Mouse (Mus musculus) MEL (cell line): ENCODE data around the gene Poldip3. TPM values are rescaled to one million over a fixed set of nuclear protein-coding genes. Genes with fewer than 3 reads are reported as not detected.

ENCODE experiments used
- DNase-seq: peaks from one replicate; pipeline ENCODE4 v3.0.0; 2011; ENCODE audit warnings: low read depth, low spot score
- H3K27ac ChIP-seq: 2 replicates; pipeline ENCODE4 v1.5.1; 2012; ENCODE audit warnings: low read depth, mild to moderate bottlenecking, control low read depth, low read length, moderate library complexity; ENCODE audit not compliant: control insufficient read depth
- H3K27me3 ChIP-seq, 2 experiments: fragments of 150-350 bp in 1 of 2; sonication (generic) in 1 of 2; 2 replicates each; pipeline ENCODE4 v1.6.1; 2012; ENCODE audit warnings: low read length in 2 of 2, mild to moderate bottlenecking in 2 of 2, improper control_type of control experiment in 1 of 2, moderate library complexity in 1 of 2; ENCODE audit not compliant: insufficient read depth in 2 of 2, control insufficient read depth in 1 of 2
- H3K36me3 ChIP-seq, 2 experiments: 2 replicates each; pipeline ENCODE4 v1.6.1; 2012 to 2014; ENCODE audit warnings: low read length in 2 of 2, improper control_type of control experiment in 1 of 2, inconsistent platforms in 1 of 2, mild to moderate bottlenecking in 1 of 2; ENCODE audit not compliant: insufficient read depth in 2 of 2, control insufficient read depth in 1 of 2
- H3K4me1 ChIP-seq, 2 experiments: fragments of 150-350 bp in 1 of 2; sonication (generic) in 1 of 2; 2 replicates each; pipeline ENCODE4 v1.6.1; 2012; ENCODE audit warnings: low read length in 2 of 2, improper control_type of control experiment in 1 of 2, mild to moderate bottlenecking in 1 of 2; ENCODE audit not compliant: insufficient read depth in 2 of 2, control insufficient read depth in 1 of 2
- H3K4me3 ChIP-seq, 2 experiments: fragments of 150-350 bp in 1 of 2; sonication (generic) in 1 of 2; 2 replicates each; pipeline ENCODE4 v1.5.1; 2012; ENCODE audit warnings: low read depth in 2 of 2, low read length in 2 of 2, mild to moderate bottlenecking in 2 of 2, moderate library complexity in 2 of 2, control low read depth in 1 of 2, improper control_type of control experiment in 1 of 2; ENCODE audit not compliant: control insufficient read depth in 1 of 2, insufficient read depth in 1 of 2
- H3K79me2 ChIP-seq: 2 replicates; pipeline ENCODE4 v1.6.1; 2012; ENCODE audit warnings: mild to moderate bottlenecking, low read length, moderate library complexity; ENCODE audit not compliant: control insufficient read depth, poor library complexity, insufficient read depth
- H3K9ac ChIP-seq: 2 replicates; pipeline ENCODE4 v1.6.1; 2012; ENCODE audit warnings: low read depth, mild to moderate bottlenecking, control low read depth, low read length, moderate library complexity; ENCODE audit not compliant: control insufficient read depth, poor library complexity, severe bottlenecking
- H3K9me3 ChIP-seq: fragments of 150-350 bp; sonication (generic); replicated peaks from 2 replicates; pipeline ENCODE4 v1.6.1; 2012; ENCODE audit warnings: mild to moderate bottlenecking, low read length, improper control_type of control experiment, moderate library complexity; ENCODE audit not compliant: insufficient read depth
- BHLHE40 ChIP-seq: IDR thresholded peaks from 2 replicates; pipeline ENCODE4 v1.6.1; 2012; ENCODE audit warnings: low read depth, mild to moderate bottlenecking, inconsistent platforms, low read length, improper control_type of control experiment, borderline replicate concordance
- ELF1 ChIP-seq: IDR thresholded peaks from 2 replicates; pipeline ENCODE4 v1.6.1; 2014; ENCODE audit warnings: low read depth, mild to moderate bottlenecking, inconsistent platforms, low read length, improper control_type of control experiment, moderate library complexity
- ETS1 ChIP-seq: IDR thresholded peaks from 2 replicates; pipeline ENCODE4 v1.6.1; 2012; ENCODE audit warnings: low read depth, mild to moderate bottlenecking, inconsistent platforms, low read length, improper control_type of control experiment, moderate library complexity
- GATA1 ChIP-seq: IDR thresholded peaks from 2 replicates; pipeline ENCODE4 v1.6.1; 2011; ENCODE audit warnings: low read depth, low read length, improper control_type of control experiment
- MAX ChIP-seq: IDR thresholded peaks from 2 replicates; pipeline ENCODE4 v1.6.1; 2011; ENCODE audit warnings: low read length, improper control_type of control experiment
- MYB ChIP-seq: IDR thresholded peaks from 2 replicates; pipeline ENCODE4 v1.6.1; 2011; ENCODE audit warnings: mild to moderate bottlenecking, low read depth, low read length, improper control_type of control experiment
- MYC ChIP-seq: IDR thresholded peaks from 2 replicates; pipeline ENCODE4 v1.6.1; 2011; ENCODE audit warnings: low read depth, mild to moderate bottlenecking, low read length, improper control_type of control experiment, moderate library complexity
- NELFE ChIP-seq: IDR thresholded peaks from 2 replicates; pipeline ENCODE4 v1.6.1; 2011; ENCODE audit warnings: low read depth, low read length, improper control_type of control experiment
- NRF1 ChIP-seq: IDR thresholded peaks from 2 replicates; pipeline ENCODE4 v1.6.1; 2014; ENCODE audit warnings: low read depth, mild to moderate bottlenecking, inconsistent platforms, low read length, improper control_type of control experiment, moderate library complexity; ENCODE audit not compliant: poor library complexity, insufficient read depth, severe bottlenecking
- POLR2AphosphoS5 ChIP-seq: IDR thresholded peaks from 2 replicates; pipeline ENCODE4 v1.6.1; 2012; ENCODE audit warnings: low read depth, borderline replicate concordance, mild to moderate bottlenecking, inconsistent platforms, low read length, moderate library complexity, mixed read lengths
- RCOR1 ChIP-seq: IDR thresholded peaks from 2 replicates; pipeline ENCODE4 v1.6.1; 2012; ENCODE audit warnings: low read depth, mild to moderate bottlenecking, inconsistent platforms, low read length, improper control_type of control experiment
- SIN3A ChIP-seq: IDR thresholded peaks from 2 replicates; pipeline ENCODE4 v1.6.1; 2012; ENCODE audit warnings: low read length, improper control_type of control experiment, inconsistent platforms
- TAL1 ChIP-seq: IDR thresholded peaks from 2 replicates; pipeline ENCODE4 v1.6.1; 2012; ENCODE audit warnings: mild to moderate bottlenecking, inconsistent platforms, low read length, moderate library complexity, mixed read lengths
- USF2 ChIP-seq, 2 experiments: IDR thresholded peaks; 2 replicates each; pipeline ENCODE4 v1.6.1; 2011 to 2012; ENCODE audit warnings: improper control_type of control experiment in 2 of 2, low read length in 2 of 2, borderline replicate concordance in 1 of 2, inconsistent platforms in 1 of 2, low read depth in 1 of 2, mild to moderate bottlenecking in 1 of 2; ENCODE audit not compliant: insufficient read depth in 1 of 2
- ZC3H11A ChIP-seq: IDR thresholded peaks from 2 replicates; pipeline ENCODE4 v1.6.1; 2012; ENCODE audit warnings: low read depth, mild to moderate bottlenecking, inconsistent platforms, low read length, improper control_type of control experiment
- ZKSCAN1 ChIP-seq: IDR thresholded peaks from 2 replicates; pipeline ENCODE4 v1.6.1; 2012; ENCODE audit warnings: low read depth, mild to moderate bottlenecking, inconsistent platforms, low read length, improper control_type of control experiment, moderate library complexity
- ZMIZ1 ChIP-seq: IDR thresholded peaks from 2 replicates; pipeline ENCODE4 v1.6.1; 2012; ENCODE audit warnings: low read depth, mild to moderate bottlenecking, inconsistent platforms, low read length, improper control_type of control experiment, moderate library complexity
- polyA plus RNA-seq, 2 experiments: library from polyadenylated mRNA; stranded (reverse) in 1 of 2; unstranded in 1 of 2; fragments of >175 nt in 1 of 2; fragments of >200 nt in 1 of 2; gene quantifications; 2 replicates each; pipeline versions ENCODE4 v1.2.1 to v1.2.4; 2012; ENCODE audit warnings: low replicate concordance in 2 of 2, low read depth in 1 of 2; ENCODE audit not compliant: insufficient read length in 2 of 2, insufficient read depth in 1 of 2, missing spikeins in 1 of 2
- total RNA-seq: library from RNA; depleted of rRNA; stranded (reverse); fragments of 300-350 nt; gene quantifications from 2 replicates; pipeline ENCODE4 v1.2.3, GENCODE M21; 2012

Poldip3 gene
- total and polyA plus RNA-seq, 3 experiments, result 113 to 123 TPM; not detected in 1

- 0 out of 4 replicates have a peak, but pooled peaks cover 0 to 2% of the 10 kb centered on the region in 2 experiments for H3K36me3 ChIP-seq
- H3K4me3 ChIP-seq, result no peak overlapping the region
- no peaks in the 10 kb centered on the region for H3K9me3 ChIP-seq
- DNase-seq, result no peak
- H3K27ac ChIP-seq, result no peak overlapping the region
- no peak for TF ChIP-seq GATA1
- no peak for TF ChIP-seq NELFE
- no peak for TF ChIP-seq BHLHE40
- TF ChIP-seq ETS1, result no peak
- TF ChIP-seq MAX, result no peak
- H3K4me1 ChIP-seq, result peaks cover 0 to 7% of the 10 kb centered on the region in 2 experiments; a peak in 1 of 4 replicates
- no peaks in the 10 kb centered on the region for H3K27me3 ChIP-seq
- no peaks in the 10 kb centered on the region for H3K79me2 ChIP-seq
- no peak overlapping the region for H3K9ac ChIP-seq
Measured at GRCm38 (mm10) chr15:83162001-83162400, 12.8 kb upstream of the Poldip3 start.

GRCm38 (mm10) chr15:83161062-83161748 lies 12.0 kb upstream of the Poldip3 start:
- Histone ChIP-seq H3K9me3 (no peaks in the 10 kb centered on the region), H3K36me3 (0 out of 4 replicates have a peak, but pooled peaks cover 0 to 2% of the 10 kb centered on the region in 2 experiments), H3K9ac (no peak overlapping the region), H3K4me1 (peaks cover 0 to 7% of the 10 kb centered on the region in 2 experiments; a peak in 1 of 4 replicates), H3K79me2 (no peaks in the 10 kb centered on the region), H3K27me3 (no peaks in the 10 kb centered on the region), H3K27ac (no peak overlapping the region), H3K4me3 (no peak overlapping the region)
- TF ChIP-seq TAL1 (no peak), SIN3A (no peak), ELF1 (no peak), ZMIZ1 (no peak), GATA1 (no peak), POLR2AphosphoS5 (no peak), MYC (no peak), ZC3H11A (no peak), USF2 (IDR thresholded peaks at IDR 0.05; ENCODE audit: borderline replicate concordance in 1 of 2, insufficient read depth in 1 of 2, low read depth in 1 of 2, low read length in 2 of 2) (no peak), RCOR1 (no peak), NRF1 (no peak), MYB (no peak), ZKSCAN1 (no peak)
- no peak for DNase-seq
